Mouse (Mus musculus) ovary, postnatal 14 days (tissue): Measurements from ENCODE around the gene Tekt5.
A peak's percentile ranks its signal among the peaks of the same experiment; 100 is the strongest.

Source experiments
- DNase-seq: peaks from one replicate; pipeline ENCODE4 v3.0.0; 2022; ENCODE audit warnings: low spot score

Gene Tekt5

DNA sequence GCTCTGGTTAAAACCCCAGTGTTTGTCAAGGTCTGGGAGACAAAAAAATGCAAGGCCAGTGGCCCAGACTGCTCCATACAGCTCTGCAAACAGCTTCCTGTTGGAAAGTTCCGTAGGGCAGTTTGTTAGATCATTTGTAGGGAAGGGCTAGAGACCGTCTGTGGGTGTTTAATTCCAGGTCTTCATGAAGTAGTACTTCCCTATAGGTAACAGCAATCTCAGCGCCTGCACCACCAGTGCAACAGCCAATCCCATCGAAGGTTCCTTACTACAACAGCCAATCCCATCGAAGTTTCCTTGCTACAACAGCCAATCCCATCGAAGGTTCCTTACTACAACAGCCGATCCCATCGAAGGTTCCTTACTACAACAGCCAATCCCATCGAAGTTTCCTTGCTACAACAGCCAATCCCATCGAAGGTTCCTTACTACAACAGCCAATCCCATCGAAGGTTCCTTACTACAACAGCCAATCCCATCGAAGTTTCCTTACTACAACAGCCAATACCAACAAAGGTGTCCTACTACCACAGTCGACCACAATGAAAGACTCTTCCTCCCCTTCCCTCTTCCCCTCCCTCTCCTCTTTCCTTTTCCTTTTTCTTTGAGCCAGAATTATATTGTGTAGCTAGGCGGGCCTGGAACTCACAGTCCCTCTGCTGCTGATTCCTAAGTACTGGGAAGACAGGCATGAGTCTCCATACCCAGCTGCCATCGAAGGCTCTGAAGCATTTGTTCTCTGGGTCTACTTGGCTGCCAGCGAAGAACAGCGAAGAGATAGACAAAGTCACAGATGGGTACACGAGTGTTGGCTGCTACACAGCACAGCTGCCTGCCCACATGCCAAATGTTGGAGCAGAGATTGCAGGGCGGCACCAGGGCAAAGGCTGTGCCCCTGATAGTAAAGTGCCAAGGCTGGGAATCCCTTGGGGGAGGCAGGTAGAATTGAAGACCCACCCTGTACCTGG lies 58.6 kb downstream of the Tekt5 start:
- no peak for DNase-seq

DNA sequence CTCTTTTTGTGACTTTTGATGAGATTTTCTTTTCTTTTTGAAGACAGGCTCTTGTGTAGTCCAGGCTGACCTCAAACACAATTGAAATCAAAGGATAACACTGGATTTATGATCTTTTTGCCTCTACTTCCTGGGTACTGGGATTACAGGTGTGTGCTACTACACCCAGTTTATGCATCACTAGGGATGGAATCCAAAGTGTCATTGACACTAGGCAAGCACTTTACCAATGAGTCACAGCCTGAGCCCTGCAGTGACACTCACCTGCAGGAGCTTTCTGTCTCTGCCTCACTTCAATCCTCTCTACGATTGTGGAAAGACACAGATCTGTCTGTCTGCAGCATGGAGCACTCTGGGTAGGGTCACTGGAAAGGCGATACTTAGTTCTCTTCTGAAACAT lies 59.3 kb downstream of the Tekt5 start:
- no peak for DNase-seq

DNA sequence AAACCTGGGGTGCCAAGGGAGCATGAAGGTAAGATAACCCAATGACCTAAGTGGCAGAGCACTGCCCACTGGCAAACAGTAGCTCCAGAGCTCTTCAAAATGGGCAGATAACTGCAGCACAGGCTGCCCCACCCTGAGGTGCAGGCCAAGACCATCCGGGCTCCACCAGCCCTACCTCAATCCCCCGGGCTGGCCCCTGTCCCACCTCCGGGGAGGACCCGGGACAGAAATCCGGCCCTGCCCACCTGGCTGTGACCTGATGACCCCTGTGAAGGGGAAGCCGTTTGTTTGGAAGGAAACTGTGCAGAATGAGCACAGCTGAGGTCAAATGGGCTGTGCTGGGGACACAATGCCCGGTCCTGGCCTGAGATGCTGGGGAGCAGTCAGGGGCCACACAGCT lies 62.6 kb downstream of the Tekt5 start:
- no peak for DNase-seq

DNA sequence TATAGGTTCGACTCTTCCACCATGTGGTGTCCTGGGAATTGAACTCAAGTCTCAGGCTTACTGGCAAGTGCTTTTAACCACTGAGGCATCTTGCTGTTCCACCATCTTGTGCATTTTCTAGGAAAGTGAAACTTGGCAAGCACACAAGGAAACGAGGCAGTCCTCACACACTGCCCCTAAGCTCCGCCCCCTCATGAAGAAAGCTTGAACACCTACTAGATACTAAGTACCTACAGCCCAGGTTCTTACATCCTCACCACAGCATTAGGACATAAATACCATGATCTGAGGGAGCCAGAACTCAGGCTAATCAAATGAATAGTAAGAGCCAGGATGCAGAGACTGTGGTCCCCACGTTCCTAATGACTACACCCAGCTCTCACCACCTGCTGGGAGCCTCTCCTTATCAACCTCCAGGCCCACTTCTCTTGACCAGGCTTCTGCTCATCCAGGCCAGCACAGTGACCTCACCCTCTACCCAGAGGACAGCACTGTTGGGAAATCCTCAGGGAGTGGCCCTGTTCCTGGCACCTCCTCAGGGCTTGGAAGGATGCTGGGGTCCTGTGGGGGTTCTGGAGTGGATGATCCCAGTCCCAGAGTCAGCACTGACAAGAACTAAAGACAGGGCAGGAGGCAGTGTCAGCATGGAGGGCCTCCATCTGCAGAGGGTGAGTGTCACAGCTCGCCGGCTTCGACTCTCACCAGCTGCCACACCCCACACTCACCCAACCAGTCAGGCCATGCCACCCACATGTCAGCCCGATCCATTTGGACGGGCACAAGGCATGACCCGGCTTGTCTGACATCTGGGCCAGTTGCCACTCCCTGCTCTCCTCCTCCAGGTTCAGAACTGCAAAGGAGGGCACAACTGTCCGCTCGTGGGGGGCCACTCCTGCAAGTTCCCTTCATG lies 64.4 kb downstream of the Tekt5 start:
- DNase-seq: no peak

DNA sequence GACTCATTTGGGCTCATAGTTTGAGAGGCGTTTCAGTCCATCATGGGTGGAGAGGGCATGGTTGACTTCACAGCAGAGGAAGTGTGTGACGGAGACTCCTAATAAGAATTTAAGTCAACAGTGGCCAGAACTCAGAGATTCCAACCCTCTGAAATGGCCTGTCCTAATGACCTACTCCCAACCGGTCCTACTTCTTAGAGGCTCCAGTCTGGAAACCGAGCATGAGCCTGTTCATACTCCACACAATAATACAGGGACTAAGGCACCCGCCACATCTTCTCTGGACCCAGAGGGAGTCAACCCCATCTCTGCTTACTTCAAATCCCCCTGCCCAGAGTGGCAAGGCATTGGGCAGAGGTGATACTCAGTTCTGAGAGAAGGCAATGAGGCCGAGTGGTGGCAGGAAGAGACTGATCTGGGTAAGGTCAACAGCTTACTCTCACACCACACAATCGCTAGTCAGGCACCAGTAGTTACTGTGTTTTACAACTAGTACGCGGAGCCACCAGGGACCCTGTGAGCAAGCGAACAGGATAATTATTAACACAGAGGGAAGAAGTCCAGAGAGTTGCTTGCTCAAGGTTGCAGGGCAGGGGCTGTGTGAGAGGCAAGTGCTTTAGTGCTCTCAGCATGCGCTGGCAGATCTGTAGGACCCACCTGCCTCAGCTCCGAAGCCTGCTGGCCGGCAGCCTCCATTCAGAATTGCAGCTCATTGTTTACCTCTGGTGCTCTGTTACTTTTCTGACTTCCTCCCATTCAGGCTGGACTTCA lies 67.5 kb downstream of the Tekt5 start:
- no peak for DNase-seq

DNA sequence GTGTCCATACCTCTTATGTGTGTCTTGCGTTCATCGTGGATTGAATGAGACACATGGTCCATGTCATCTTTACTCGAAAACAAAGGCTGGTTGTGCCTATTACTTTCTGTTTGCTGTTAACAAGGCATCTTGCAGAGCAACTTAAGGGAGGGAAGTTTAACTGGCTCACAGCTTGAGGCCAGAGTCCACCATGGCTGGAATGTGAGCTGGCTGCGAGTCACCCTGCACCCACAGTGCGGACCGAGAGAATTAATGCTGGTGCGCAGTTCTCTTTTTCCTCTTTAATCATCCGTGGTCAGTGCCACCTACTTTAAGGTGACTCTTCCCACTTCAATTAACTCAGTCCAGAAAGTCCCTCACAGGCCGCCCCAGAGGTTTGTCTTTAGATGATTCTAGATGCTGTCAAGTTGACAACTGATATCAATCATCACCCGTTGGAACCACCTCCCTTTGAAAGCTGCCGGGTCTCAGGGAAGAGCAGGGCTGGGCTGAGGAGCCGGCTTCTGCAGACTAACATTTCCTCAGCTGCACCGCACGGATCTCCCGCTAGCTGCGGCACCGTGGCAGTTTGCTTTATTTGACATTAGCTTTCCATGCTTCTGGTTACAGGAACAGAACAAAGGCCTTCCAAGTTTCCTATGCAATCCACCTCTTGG lies 75.2 kb downstream of the Tekt5 start:
- DNase-seq: no peak

DNA sequence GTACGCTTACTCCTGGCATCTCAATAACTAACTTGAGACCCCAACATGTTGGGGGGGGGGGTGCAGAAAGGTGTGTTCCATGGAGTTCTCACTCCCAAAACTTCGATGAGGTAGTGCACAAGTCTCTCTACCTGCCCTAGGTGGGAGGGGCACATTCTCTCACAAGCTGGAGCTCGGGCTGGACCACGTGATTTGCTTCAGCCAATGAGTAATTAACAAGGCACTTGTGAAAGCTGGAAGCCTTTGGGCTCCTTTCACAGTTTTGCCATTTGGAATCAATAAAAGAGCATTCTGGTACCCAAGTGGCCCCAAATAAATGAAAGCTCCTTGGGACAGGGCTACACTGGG lies 78.1 kb downstream of the Tekt5 start:
- no peak for DNase-seq

DNA sequence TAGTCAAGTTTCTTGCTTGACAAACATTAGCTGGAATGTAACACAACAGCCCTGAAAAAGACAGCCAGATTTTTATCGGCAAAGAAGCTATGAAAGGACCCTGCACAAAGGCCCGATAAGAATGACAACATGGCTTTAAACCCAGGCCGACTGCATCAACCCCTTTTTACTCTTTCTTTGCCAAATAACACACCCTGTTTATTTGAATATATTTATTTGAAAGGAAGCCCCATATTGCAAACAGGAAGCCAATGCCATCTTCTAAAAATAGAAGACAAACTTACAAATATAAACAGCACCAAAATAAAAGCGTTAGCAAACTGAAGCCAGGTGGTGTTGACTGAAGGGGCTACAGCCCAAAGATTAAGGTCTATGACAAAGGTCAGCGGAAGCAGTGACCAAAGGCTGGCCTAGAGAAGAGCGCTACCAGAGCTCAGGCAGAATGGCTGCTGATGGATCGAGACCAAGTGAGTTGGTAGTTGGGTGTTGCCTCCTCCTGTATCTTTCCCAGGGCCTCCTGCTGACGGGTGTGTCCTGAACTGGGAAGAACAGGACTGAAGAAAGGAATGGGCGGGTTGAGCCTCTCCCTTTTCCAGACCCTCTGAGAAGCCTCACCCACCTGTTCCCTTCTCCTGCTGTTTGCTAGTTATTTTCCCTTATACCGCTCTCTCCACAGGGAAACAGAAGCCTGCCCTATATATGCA lies 78.6 kb downstream of the Tekt5 start:
- DNase-seq: no peak

DNA sequence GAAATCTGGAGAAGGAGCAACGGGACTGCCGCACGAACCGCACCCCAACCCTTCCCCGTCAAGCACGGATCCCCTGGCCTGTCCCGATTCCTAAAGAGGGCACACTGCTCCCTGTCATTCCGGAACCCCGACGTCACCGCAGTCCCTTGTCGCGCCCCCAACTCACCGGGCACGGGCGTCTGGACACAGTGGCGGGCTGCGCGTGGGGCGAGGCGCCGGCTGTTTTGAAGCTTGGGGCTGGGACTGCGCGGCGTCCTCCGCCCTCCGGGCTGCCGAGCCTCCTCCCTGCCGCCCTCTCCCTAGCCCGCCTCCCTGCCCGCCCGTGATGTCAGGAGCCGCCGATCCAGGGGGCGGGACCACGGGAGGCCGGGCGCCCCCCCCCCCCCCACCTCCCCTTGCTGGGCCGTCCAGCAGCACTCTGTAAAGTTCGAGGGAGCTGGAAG lies 81.6 kb downstream of the Tekt5 start, which contains the start of gene Emp2:
Emp2 (minus strand) TSS at position 323 of the 443 bp plus-strand sequence.
- peak; percentile 46 for DNase-seq

DNA sequence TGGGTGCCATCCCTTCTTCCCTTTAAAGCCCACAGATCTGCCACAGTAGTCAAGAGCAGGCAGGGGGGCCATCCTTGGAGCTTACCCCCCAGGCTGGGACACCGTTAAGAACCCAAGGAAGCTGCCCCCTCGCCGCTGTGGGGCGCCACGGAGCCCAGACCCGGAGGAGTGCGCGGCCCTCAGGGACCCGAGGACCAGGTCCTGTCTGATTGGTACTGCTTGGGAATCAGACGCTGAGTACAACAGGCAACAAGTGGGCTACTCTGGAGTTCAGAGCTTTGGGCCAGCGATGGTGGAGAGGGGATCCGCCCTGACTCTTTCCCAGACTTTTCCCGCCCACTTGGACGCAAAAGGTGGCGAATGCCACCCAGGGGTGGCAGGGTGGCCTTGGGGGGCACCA lies 82.1 kb downstream of the Tekt5 start:
- DNase-seq: no peak

DNA sequence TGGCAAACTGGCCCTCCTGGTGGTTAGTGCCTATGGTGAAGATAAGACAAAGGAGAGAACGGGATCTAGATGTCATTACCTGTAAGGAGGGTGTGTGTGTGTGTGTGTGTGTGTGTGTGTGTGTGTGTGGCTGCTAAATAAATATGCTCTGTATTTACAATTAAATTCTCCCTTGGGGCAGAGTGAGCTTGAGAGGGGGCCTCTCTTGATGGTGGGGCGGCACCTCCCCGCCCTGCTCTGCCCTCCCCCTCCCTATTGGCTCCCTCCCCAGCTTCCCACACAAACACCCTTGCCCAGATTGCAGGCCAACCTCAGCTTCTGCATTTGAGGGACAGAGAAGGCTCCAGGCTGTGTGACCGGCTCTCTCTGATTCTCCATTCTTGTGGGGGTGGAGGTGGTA lies 83.3 kb downstream of the Tekt5 start:
- no peak for DNase-seq

DNA sequence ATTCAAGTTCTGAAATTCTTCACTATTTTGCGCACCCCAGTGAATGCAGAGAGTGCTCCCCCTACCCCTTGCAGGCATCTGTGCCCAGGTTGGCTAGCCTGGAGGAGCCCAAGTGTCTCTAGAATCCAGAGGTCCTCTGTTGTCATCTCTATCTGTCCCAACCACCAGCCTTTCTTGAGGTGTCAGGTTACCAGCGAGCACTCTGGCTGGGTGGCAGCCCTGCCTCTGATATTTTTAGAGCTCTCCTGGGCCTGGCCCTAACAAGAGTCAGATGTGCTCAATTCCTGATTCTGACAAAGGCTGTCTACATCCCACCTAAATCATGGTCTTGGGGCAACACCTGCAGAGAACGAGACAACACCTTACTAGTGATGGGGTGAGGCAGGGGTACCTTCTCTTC lies 84.2 kb downstream of the Tekt5 start:
- DNase-seq: no peak

DNA sequence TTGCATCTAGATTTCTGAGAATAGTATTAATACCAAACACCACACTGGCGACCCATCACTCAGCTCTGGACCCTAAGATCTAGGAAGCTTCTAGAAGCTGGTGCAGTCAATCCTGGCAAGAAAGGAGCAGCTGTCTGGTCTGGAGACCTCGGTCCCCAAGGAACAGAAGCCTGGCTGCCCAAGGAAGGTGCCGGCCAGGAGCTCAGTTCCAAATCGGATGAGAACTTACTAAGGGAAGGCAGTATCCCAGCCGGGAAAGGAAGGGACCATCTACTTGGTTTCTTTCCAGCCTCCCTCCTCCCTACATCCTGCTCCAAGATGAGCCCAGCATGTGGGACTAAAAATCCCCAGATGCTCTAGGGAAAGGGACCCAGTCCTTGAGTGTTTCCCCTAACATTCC lies 84.8 kb downstream of the Tekt5 start:
- DNase-seq: no peak
